Mouse (Mus musculus) olfactory bulb, adult 2 months (tissue): ENCODE data around the gene Ints14. TPM values are rescaled to one million over a fixed set of nuclear protein-coding genes. Genes with fewer than 3 reads are reported as not detected.

Experiments used
- H3K27ac ChIP-seq: fragments of 200-500 bp; 2 replicates; pipeline ENCODE4 v1.5.1; 2012; ENCODE audit warnings: low read depth, low read length; ENCODE audit not compliant: insufficient read depth
- H3K4me1 ChIP-seq: fragments of 200-500 bp; 2 replicates; pipeline ENCODE4 v1.6.1; 2012; ENCODE audit warnings: low read length; ENCODE audit not compliant: control insufficient read depth, insufficient read depth
- H3K4me3 ChIP-seq: fragments of 200-500 bp; 2 replicates; pipeline ENCODE4 v1.5.1; 2012; ENCODE audit warnings: mild to moderate bottlenecking, low read depth, low read length, moderate library complexity; ENCODE audit not compliant: insufficient read depth
- CTCF ChIP-seq: fragments of 200-500 bp; IDR thresholded peaks from 2 replicates; pipeline ENCODE4 v1.5.1; 2012; ENCODE audit warnings: low read depth, mild to moderate bottlenecking, low read length, moderate library complexity; ENCODE audit not compliant: insufficient read depth
- POLR2A ChIP-seq: fragments of 200-500 bp; IDR thresholded peaks from 2 replicates; pipeline ENCODE4 v1.6.1; 2012; ENCODE audit warnings: mild to moderate bottlenecking, low read depth, low read length, moderate library complexity; ENCODE audit not compliant: insufficient read depth
- WGBS: fragments of 180-500 bp; shearing (Covaris S2); methylation state at CpG from one replicate; pipeline ENCODE4 v1.1.7; 2018; 5-methylcytosine and 5-hydroxymethylcytosine counted together
- polyA plus RNA-seq: library from polyadenylated mRNA; stranded (reverse); fragments of >200 nt; gene quantifications from 2 replicates; pipeline ENCODE4 v1.2.4, GENCODE M21; 2012; ENCODE audit warnings: low replicate concordance; ENCODE audit not compliant: missing spikeins, insufficient read depth, insufficient read length

Gene Ints14
- polyA plus RNA-seq, 1 experiment: not detected

GRCm38 (mm10) chr9:64947483-64948095 lies 13.1 kb upstream of the Ints14 start:
- TF ChIP-seq CTCF: no peak
- TF ChIP-seq POLR2A: no peak
- WGBS: 90% methylated on average over 9 of the region's 9 CpGs
- Histone ChIP-seq H3K4me1 (no peaks in the 10 kb centered on the region), H3K4me3 (no peak overlapping the region), H3K27ac (no peak overlapping the region)

- Histone ChIP-seq H3K27ac (no peak within 1 kb of the TSS), H3K4me3 (no peak within 1 kb of the TSS), H3K4me1 (no peaks in the 10 kb centered on the region)
- 53% methylated on average over 11 of the region's 11 CpGs for WGBS
- no peak for TF ChIP-seq POLR2A
- TF ChIP-seq CTCF: no peak
These were observed 9.5 kb upstream of the Ints14 start, which contains the start of gene Slc24a1 for GRCm38 (mm10) chr9:64951161-64951657. Gene Slc24a1, minus strand, starts transcription at chr9:64951607.

GRCm38 (mm10) chr9:64952055-64952454 lies 8.7 kb upstream of the Ints14 start:
- TF ChIP-seq CTCF (no peak), POLR2A (no peak)
- H3K27ac ChIP-seq: no peak overlapping the region
- H3K4me3 ChIP-seq: no peak overlapping the region
- H3K4me1 ChIP-seq: no peaks in the 10 kb centered on the region
- 23% methylated on average over 5 of the region's 5 CpGs for WGBS

- H3K4me3 ChIP-seq: no peak overlapping the region
- 78% methylated on average over 7 of the region's 7 CpGs for whole genome bisulfite sequencing
- TF ChIP-seq CTCF: no peak
- TF ChIP-seq POLR2A: no peak
- no peaks in the 10 kb centered on the region for H3K4me1 ChIP-seq
- no peak overlapping the region for H3K27ac ChIP-seq
These were observed 7.5 kb upstream of the Ints14 start for GRCm38 (mm10) chr9:64953190-64953589.

GRCm38 (mm10) chr9:64956337-64956736 lies 4.4 kb upstream of the Ints14 start:
- 11% methylated on average over 12 of the region's 12 CpGs for WGBS
- no peak for TF ChIP-seq POLR2A
- TF ChIP-seq CTCF: no peak
- Histone ChIP-seq H3K4me1 (0 out of 2 replicates have a peak, but pooled peaks cover 2% of the 10 kb centered on the region), H3K4me3 (no peak overlapping the region), H3K27ac (no peak overlapping the region)

- Histone ChIP-seq H3K4me1 (peaks cover 5% of the 10 kb centered on the region), H3K4me3 (no peak overlapping the region), H3K27ac (no peak overlapping the region)
- 75% methylated on average over 3 of the region's 3 CpGs for WGBS
- TF ChIP-seq CTCF: no peak
- no peak for TF ChIP-seq POLR2A
These were observed 3.4 kb upstream of the Ints14 start for GRCm38 (mm10) chr9:64957276-64957675.

GRCm38 (mm10) chr9:64960978-64961320 lies 244 bp downstream of the Ints14 start:
- Histone ChIP-seq H3K27ac (peak overlapping the region; percentile 40; the same call in 1 of the 2 replicates), H3K4me3 (peak overlapping the region; percentile 73), H3K4me1 (peaks cover 5% of the 10 kb centered on the region)
- 0% methylated on average over 16 of the region's 17 CpGs for WGBS
- TF ChIP-seq CTCF: no peak
- no peak for TF ChIP-seq POLR2A

GRCm38 (mm10) chr9:64980548-64980947 lies 19.8 kb downstream of the Ints14 start:
- H3K4me3 ChIP-seq: no peak overlapping the region
- TF ChIP-seq POLR2A: no peak
- TF ChIP-seq CTCF: no peak
- whole genome bisulfite sequencing: 57% methylated on average over 3 of the region's 3 CpGs
- no peak overlapping the region for H3K27ac ChIP-seq
- H3K4me1 ChIP-seq: no peaks in the 10 kb centered on the region

GRCm38 (mm10) chr9:64981904-64982303 lies 21.2 kb downstream of the Ints14 start:
- no peak overlapping the region for H3K4me3 ChIP-seq
- no peaks in the 10 kb centered on the region for H3K4me1 ChIP-seq
- H3K27ac ChIP-seq: no peak overlapping the region
- no peak for TF ChIP-seq POLR2A
- WGBS: 72% methylated on average over 1 of the region's 1 CpGs

- WGBS: 79% methylated on average over 8 of the region's 8 CpGs
- H3K4me1 ChIP-seq: no peaks in the 10 kb centered on the region
- no peak overlapping the region for H3K27ac ChIP-seq
- no peak overlapping the region for H3K4me3 ChIP-seq
- no peak for TF ChIP-seq POLR2A
- TF ChIP-seq CTCF: no peak
These were observed 24.5 kb downstream of the Ints14 start for GRCm38 (mm10) chr9:64985037-64985794.
